Mouse (Mus musculus) CH12.LX (cell line): ENCODE measurements at regions not wholly inside any gene's neighbourhood (a gene's known extent, or its start where the extent isn't known, plus 50 kb on each side); places are given as distances from the start of the nearest gene placed in this dataset.

Experiments used
- DNase-seq: peaks from one replicate; pipeline ENCODE4 v3.0.0-alpha.2; 2013; ENCODE audit errors: extremely low read depth
- H3K27ac ChIP-seq: 2 replicates; pipeline ENCODE4 v1.5.1; 2012; ENCODE audit warnings: low read depth, mild to moderate bottlenecking, control low read depth, moderate library complexity; ENCODE audit not compliant: insufficient read depth
- H3K27me3 ChIP-seq: replicated peaks from 2 replicates; pipeline ENCODE3; 2012; ENCODE audit warnings: inconsistent platforms
- H3K36me3 ChIP-seq, 2 experiments: replicated peaks in 1 of 2; 2 replicates each; pipeline versions ENCODE3 to v1.6.1; 2012; ENCODE audit warnings: inconsistent platforms in 1 of 2, low read length in 1 of 2, mild to moderate bottlenecking in 1 of 2, mixed read lengths in 1 of 2, moderate library complexity in 1 of 2; ENCODE audit not compliant: control insufficient read depth in 1 of 2, insufficient read depth in 1 of 2
- H3K4me1 ChIP-seq, 2 experiments: 2 replicates each; pipeline ENCODE4 v1.6.1; 2012; ENCODE audit warnings: inconsistent platforms in 1 of 2, moderate library complexity in 1 of 2; ENCODE audit not compliant: insufficient read depth in 2 of 2, control insufficient read depth in 1 of 2
- H3K4me2 ChIP-seq: 2 replicates; pipeline ENCODE4 v1.6.1; 2012; ENCODE audit warnings: low read depth, mild to moderate bottlenecking, control low read depth; ENCODE audit not compliant: poor library complexity, insufficient read depth, severe bottlenecking
- H3K4me3 ChIP-seq, 3 experiments: fragments of 150-350 bp in 1 of 3; sonication (generic) in 1 of 3; replicated peaks in 1 of 3; 2 replicates each; pipeline versions ENCODE3 to v1.5.1; 2011 to 2012; ENCODE audit warnings: low read depth in 2 of 3, low read length in 2 of 3, mild to moderate bottlenecking in 2 of 3, moderate library complexity in 2 of 3, control low read depth in 1 of 3, improper control_type of control experiment in 1 of 3, inconsistent platforms in 1 of 3, mixed read lengths in 1 of 3; ENCODE audit not compliant: poor library complexity in 1 of 3
- H3K79me2 ChIP-seq: replicated peaks from 2 replicates; pipeline ENCODE4 v1.6.1; 2012; ENCODE audit warnings: mild to moderate bottlenecking, moderate library complexity; ENCODE audit not compliant: control insufficient read depth, poor library complexity, insufficient read depth, severe bottlenecking; ENCODE audit errors: extremely low read depth
- H3K9ac ChIP-seq: 2 replicates; pipeline ENCODE4 v1.6.1; 2012; ENCODE audit warnings: low read depth, mild to moderate bottlenecking, control low read depth, moderate library complexity; ENCODE audit not compliant: insufficient read depth
- H3K9me3 ChIP-seq: replicated peaks from 2 replicates; pipeline ENCODE3; 2012; ENCODE audit warnings: low read length, inconsistent platforms, mixed read lengths
- BHLHE40 ChIP-seq: IDR thresholded peaks from 2 replicates; pipeline ENCODE4 v1.6.1; 2011; ENCODE audit warnings: mild to moderate bottlenecking, low read depth, low read length, improper control_type of control experiment
- E2F4 ChIP-seq: IDR thresholded peaks from 2 replicates; pipeline ENCODE4 v1.6.1; 2011; ENCODE audit warnings: low read depth, low read length, improper control_type of control experiment; ENCODE audit not compliant: insufficient replicate concordance
- GABPA ChIP-seq: IDR thresholded peaks from 2 replicates; pipeline ENCODE4 v1.6.1; 2012; ENCODE audit warnings: low read depth, low read length, improper control_type of control experiment, inconsistent platforms; ENCODE audit not compliant: insufficient replicate concordance
- HCFC1 ChIP-seq: IDR thresholded peaks from 2 replicates; pipeline ENCODE4 v1.6.1; 2012; ENCODE audit warnings: low read depth, mild to moderate bottlenecking, inconsistent platforms, low read length, improper control_type of control experiment
- JUN ChIP-seq: IDR thresholded peaks from 2 replicates; pipeline ENCODE4 v1.6.1; 2011; ENCODE audit warnings: low read depth, mild to moderate bottlenecking, low read length, improper control_type of control experiment, moderate library complexity; ENCODE audit not compliant: insufficient read depth
- MAFK ChIP-seq: IDR thresholded peaks from 2 replicates; pipeline ENCODE4 v1.6.1; 2011; ENCODE audit warnings: low read length, improper control_type of control experiment; ENCODE audit not compliant: insufficient replicate concordance
- MAX ChIP-seq: IDR thresholded peaks from 2 replicates; pipeline ENCODE4 v1.6.1; 2011; ENCODE audit warnings: low read length, improper control_type of control experiment
- MAZ ChIP-seq: IDR thresholded peaks from 2 replicates; pipeline ENCODE4 v1.6.1; 2012; ENCODE audit warnings: low read depth, mild to moderate bottlenecking, inconsistent platforms, low read length, improper control_type of control experiment, moderate library complexity
- MEF2A ChIP-seq: IDR thresholded peaks from 2 replicates; pipeline ENCODE4 v1.6.1; 2014; ENCODE audit warnings: low read depth, mild to moderate bottlenecking, inconsistent platforms, low read length, improper control_type of control experiment, borderline replicate concordance
- MXI1 ChIP-seq: IDR thresholded peaks from 2 replicates; pipeline ENCODE4 v1.6.1; 2011; ENCODE audit warnings: mild to moderate bottlenecking, low read depth, low read length, improper control_type of control experiment
- NELFE ChIP-seq: IDR thresholded peaks from 2 replicates; pipeline ENCODE4 v1.6.1; 2011; ENCODE audit warnings: low read depth, low read length, improper control_type of control experiment
- PAX5 ChIP-seq: IDR thresholded peaks from 2 replicates; pipeline ENCODE4 v1.6.1; 2012; ENCODE audit warnings: low read length, inconsistent platforms, mixed read lengths
- POLR2A ChIP-seq: IDR thresholded peaks from 2 replicates; pipeline ENCODE4 v1.6.1; 2011; ENCODE audit warnings: low read depth, mild to moderate bottlenecking, improper control_type of control experiment, low read length
- RAD21 ChIP-seq: IDR thresholded peaks from 2 replicates; pipeline ENCODE4 v1.6.1; 2011; ENCODE audit warnings: low read depth, mild to moderate bottlenecking, low read length, improper control_type of control experiment, moderate library complexity
- SIN3A ChIP-seq: IDR thresholded peaks from 2 replicates; pipeline ENCODE4 v1.6.1; 2012; ENCODE audit warnings: low read length, improper control_type of control experiment, inconsistent platforms
- TCF12 ChIP-seq: IDR thresholded peaks from 2 replicates; pipeline ENCODE4 v1.6.1; 2014; ENCODE audit warnings: low read depth, mild to moderate bottlenecking, inconsistent platforms, low read length, improper control_type of control experiment
- UBTF ChIP-seq: IDR thresholded peaks from 2 replicates; pipeline ENCODE4 v1.6.1; 2012; ENCODE audit warnings: low read depth, mild to moderate bottlenecking, inconsistent platforms, low read length, improper control_type of control experiment, moderate library complexity
- USF1 ChIP-seq: IDR thresholded peaks from 2 replicates; pipeline ENCODE4 v1.6.1; 2014; ENCODE audit warnings: low read depth, mild to moderate bottlenecking, inconsistent platforms, low read length, improper control_type of control experiment
- USF2 ChIP-seq: conservative IDR thresholded peaks from 2 replicates; pipeline ENCODE4 v1.6.1; 2011; ENCODE audit warnings: low read depth, low read length, improper control_type of control experiment
- ZC3H11A ChIP-seq: IDR thresholded peaks from 2 replicates; pipeline ENCODE4 v1.6.1; 2012; ENCODE audit warnings: low read depth, mild to moderate bottlenecking, inconsistent platforms, low read length, improper control_type of control experiment
- ZKSCAN1 ChIP-seq: IDR thresholded peaks from 2 replicates; pipeline ENCODE4 v1.6.1; 2012; ENCODE audit warnings: low read depth, inconsistent platforms, low read length, improper control_type of control experiment, borderline replicate concordance
- dilution Hi-C: fragments of 300-500 bp; cut with MboI; formaldehyde crosslinking; loops from 2 replicates; pipeline ENCODE4 v1.14.3; 2020; ENCODE audit warnings: low sequenced_read_pairs; ENCODE audit not compliant: extremely low pct_unique_long_range_greater_than_20kb, extremely low pct_ligation_motif_present
- in situ Hi-C: fragments of 300-500 bp; cut with MboI; formaldehyde crosslinking; loops from 3 replicates; pipeline ENCODE4 v1.14.3; 2019; ENCODE audit warnings: low sequenced_read_pairs, low pct_ligation_motif_present, low pct_unique_long_range_greater_than_20kb, mixed read lengths

GRCm38 (mm10) chr11:111715401-111715800 is 649.4 kb downstream of the Kcnj2 start:
- no peak overlapping the region for H3K4me2 ChIP-seq
- H3K9me3 ChIP-seq: no peaks in the 10 kb centered on the region
- H3K4me3 ChIP-seq: no peak overlapping the region
- H3K27me3 ChIP-seq: no peaks in the 10 kb centered on the region
- no peaks in the 10 kb centered on the region for H3K36me3 ChIP-seq
- no peaks in the 10 kb centered on the region for H3K4me1 ChIP-seq
- no peak for DNase-seq
- no peaks in the 10 kb centered on the region for H3K79me2 ChIP-seq
- TF ChIP-seq USF1 (no peak), NELFE (no peak)
- TF ChIP-seq, all 38 proteins: peak for 0
- in situ Hi-C loops (no loop called here), dilution Hi-C loops (no loop called here)
- no peak overlapping the region for H3K27ac ChIP-seq
- H3K9ac ChIP-seq: no peak overlapping the region

GRCm38 (mm10) chr11:111722276-111722675 is 656.3 kb downstream of the Kcnj2 start:
- Histone ChIP-seq H3K4me2 (no peak overlapping the region), H3K79me2 (no peaks in the 10 kb centered on the region), H3K4me1 (peaks cover 0 to 8% of the 10 kb centered on the region in 2 experiments; a peak in 1 of 4 replicates), H3K27ac (no peak overlapping the region), H3K9me3 (no peaks in the 10 kb centered on the region), H3K27me3 (no peaks in the 10 kb centered on the region), H3K36me3 (no peaks in the 10 kb centered on the region), H3K4me3 (no peak overlapping the region), H3K9ac (no peak overlapping the region)
- dilution Hi-C loops (no loop called here), in situ Hi-C loops (no loop called here)
- DNase-seq: no peak
- TF ChIP-seq TCF12: no peak
- TF ChIP-seq SIN3A: no peak
- TF ChIP-seq MAX: no peak
- TF ChIP-seq HCFC1: no peak
- TF ChIP-seq UBTF: no peak
- no peak for TF ChIP-seq RAD21
- no peak for TF ChIP-seq E2F4
- TF ChIP-seq BHLHE40: 0 out of 2 replicates have a peak, but pooled peaks have one; percentile 15
- no peak for TF ChIP-seq MXI1

- in situ Hi-C loops: no loop called here
- Histone ChIP-seq H3K27me3 (no peaks in the 10 kb centered on the region), H3K9me3 (no peaks in the 10 kb centered on the region), H3K36me3 (no peaks in the 10 kb centered on the region), H3K9ac (no peak overlapping the region), H3K27ac (no peak overlapping the region), H3K4me3 (no peak overlapping the region), H3K4me1 (peaks cover 0 to 5% of the 10 kb centered on the region in 2 experiments; a peak in 1 of 4 replicates), H3K79me2 (no peaks in the 10 kb centered on the region), H3K4me2 (no peak overlapping the region)
- TF ChIP-seq MAFK (no peak), GABPA (no peak), TCF12 (no peak), UBTF (no peak), BHLHE40 (no peak), MAZ (no peak), JUN (no peak), ZKSCAN1 (no peak), USF2 (no peak), POLR2A (no peak), ZC3H11A (no peak), USF1 (no peak), MEF2A (no peak), MXI1 (no peak), PAX5 (no peak)
- dilution Hi-C loops: no loop called here
- no peak for DNase-seq
Measured at GRCm38 (mm10) chr11:111728148-111728547, 662.2 kb downstream of the Kcnj2 start.
